Mouse (Mus musculus) ES-Bruce4 (cell line): ENCODE results near the gene Ralb.

ENCODE experiments used
- CTCF ChIP-seq: IDR thresholded peaks from one replicate; pipeline ENCODE4 v1.8.1; 2011; ENCODE audit warnings: low read depth, low read length
- EP300 ChIP-seq: IDR thresholded peaks from 2 replicates; pipeline ENCODE4 v1.6.1; 2011; ENCODE audit warnings: low read depth, low read length; ENCODE audit not compliant: insufficient read depth
- POLR2A ChIP-seq: IDR thresholded peaks from one replicate; pipeline ENCODE4 v1.8.1; 2011; ENCODE audit warnings: low read length; ENCODE audit not compliant: insufficient read depth

- TF ChIP-seq CTCF (no peak), POLR2A (no peak), EP300 (no peak)
Observed at GRCm38 (mm10) chr1:119437401-119437800, 67.2 kb downstream of the Ralb start.
